Comparison of ENCODE assay signal across 25 mouse cellular contexts in the genomic region with DNA sequence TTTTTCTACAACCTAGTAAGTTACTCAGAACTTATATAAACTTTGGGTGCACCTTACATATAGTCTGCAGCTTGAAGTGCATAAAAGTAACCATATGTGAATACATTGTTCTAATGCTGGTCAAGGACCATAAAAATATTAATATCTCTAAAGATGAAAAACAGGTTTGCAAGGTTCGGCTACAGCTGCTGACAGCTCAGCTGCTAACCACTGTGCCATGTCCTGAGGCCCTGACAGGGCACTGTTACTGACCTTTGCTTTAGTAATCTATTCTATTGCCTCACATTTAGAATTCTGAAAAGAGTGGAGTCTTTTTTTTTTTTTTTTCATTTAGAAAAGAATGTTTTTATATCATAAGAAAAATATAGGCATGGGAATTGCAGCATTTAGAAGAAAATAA. TPM values are rescaled to one million over a fixed set of nuclear protein-coding genes. Genes with fewer than 3 reads are reported as not detected.
"Had no signal": no experiment of that assay in that cellular context is flagged by ENCODE, and none has a peak within 500 bp of the region (broad histone marks: within the 10 kb centered on the region; RNA-seq: fewer than 3 reads in every experiment).

No protein-coding gene starts in this region.

- DNase-seq: gastrocnemius, adult 2 months; gastrocnemius, postnatal 10 days; gastrocnemius, postnatal 25 days; heart, adult 18-20 months; heart, postnatal 10 days; heart, postnatal 4 days; kidney, adult 18-20 months; kidney, adult 8-10 months; kidney, postnatal 10 days; kidney, postnatal 25 days; kidney, postnatal 4 days; liver, embryonic 13.5 days had no signal

- H3K27ac ChIP-seq: gastrocnemius, adult 2 months; heart, embryonic 10.5 days; hindbrain, embryonic 10.5 days; hindbrain, embryonic 12.5 days; hindbrain, embryonic 14.5 days; layer of hippocampus, adult 2 months; left cerebral cortex, adult 2 months; limb, embryonic 10.5 days; limb, embryonic 12.5 days; liver, embryonic 13.5 days; liver, embryonic 15.5 days had no signal

- H3K4me3 ChIP-seq: gastrocnemius, adult 2 months; heart, embryonic 10.5 days; heart, embryonic 12.5 days; hindbrain, embryonic 10.5 days; hindbrain, embryonic 12.5 days; layer of hippocampus, adult 2 months; left cerebral cortex, adult 2 months; limb, embryonic 10.5 days; limb, embryonic 12.5 days; liver, embryonic 13.5 days; liver, embryonic 15.5 days had no signal

- H3K4me1 ChIP-seq: hindbrain, embryonic 10.5 days; hindbrain, embryonic 12.5 days; limb, embryonic 10.5 days; limb, embryonic 12.5 days; liver, embryonic 13.5 days; liver, embryonic 15.5 days had no signal

- ATAC-seq: hindbrain, embryonic 16.5 days had no signal

- H3K9me3 ChIP-seq: heart, embryonic 10.5 days; heart, embryonic 12.5 days; hindbrain, embryonic 10.5 days; hindbrain, embryonic 12.5 days; limb, embryonic 10.5 days; limb, embryonic 12.5 days; liver, embryonic 13.5 days; liver, embryonic 15.5 days had no signal

- H3K36me3 ChIP-seq: heart, embryonic 10.5 days; heart, embryonic 12.5 days; hindbrain, embryonic 10.5 days; hindbrain, embryonic 12.5 days; limb, embryonic 10.5 days; limb, embryonic 12.5 days; liver, embryonic 13.5 days; liver, embryonic 15.5 days had no signal

- H3K27me3 ChIP-seq: heart, embryonic 12.5 days; hindbrain, embryonic 12.5 days; limb, embryonic 12.5 days; liver, embryonic 13.5 days; liver, embryonic 15.5 days had no signal

- H3K9ac ChIP-seq: heart, embryonic 12.5 days; hindbrain, embryonic 12.5 days; hindbrain, embryonic 14.5 days; limb, embryonic 12.5 days; liver, embryonic 13.5 days; liver, embryonic 15.5 days had no signal

- H3K4me2 ChIP-seq: heart, embryonic 12.5 days; hindbrain, embryonic 12.5 days; hindbrain, embryonic 14.5 days; limb, embryonic 12.5 days; liver, embryonic 11.5 days; liver, embryonic 13.5 days; liver, embryonic 15.5 days had no signal

RNA-seq across cellular contexts. Expression of a gene that starts 44.9 kb away (rescaled TPM):
- total RNA-seq: granulocyte monocyte progenitor cell, adult 5-6 weeks had no signal
